Mouse (Mus musculus) right cerebral cortex, postnatal 36 days (tissue): ENCODE measurements around the gene Gjc2.
"Not testable (repeated sequence)": the region's sequence is repeated elsewhere in the genome, so short reads cannot be mapped to it uniquely, and the experiment has no call there.

Experiments used
- DNase-seq, 2 experiments: peaks; one replicate each; pipeline ENCODE4 v3.0.0; 2022; ENCODE audit warnings: low spot score in 2 of 2, mixed read lengths in 1 of 2

The Gjc2 gene

GRCm38 (mm10) chr11:59182864-59183331 lies at the start of gene Gjc2:
Gene Gjc2, minus strand, starts transcription at chr11:59183213.
- no peak for DNase-seq

- DNase-seq = no peak
Measured at GRCm38 (mm10) chr11:59232797-59233196, 49.8 kb upstream of the Gjc2 start.

- peak in 1 of 2 experiments; percentile 38 for DNase-seq
Measured at GRCm38 (mm10) chr11:59230144-59230760, 47.2 kb upstream of the Gjc2 start.

GRCm38 (mm10) chr11:59228122-59228953 lies 45.3 kb upstream of the Gjc2 start, which contains the start of gene Arf1:
Gene Arf1, minus strand, starts transcription at chr11:59228270.
- DNase-seq = peak; percentile 95

GRCm38 (mm10) chr11:59227604-59228121 lies 44.6 kb upstream of the Gjc2 start:
- DNase-seq = no peak

GRCm38 (mm10) chr11:59226787-59227603 lies 44.0 kb upstream of the Gjc2 start:
- DNase-seq = no peak

GRCm38 (mm10) chr11:59226251-59226650 lies 43.2 kb upstream of the Gjc2 start:
- DNase-seq = no peak

- DNase-seq = no peak
Measured at GRCm38 (mm10) chr11:59225167-59225566, 42.2 kb upstream of the Gjc2 start.

GRCm38 (mm10) chr11:59224470-59224869 lies 41.5 kb upstream of the Gjc2 start:
- DNase-seq = no peak

GRCm38 (mm10) chr11:59224025-59224424 lies 41.0 kb upstream of the Gjc2 start:
- no peak for DNase-seq

- DNase-seq = no peak
Measured at GRCm38 (mm10) chr11:59222306-59222705, 39.3 kb upstream of the Gjc2 start.

- DNase-seq = no peak
Measured at GRCm38 (mm10) chr11:59221604-59222003, 38.6 kb upstream of the Gjc2 start.

GRCm38 (mm10) chr11:59219064-59219463 lies 36.1 kb upstream of the Gjc2 start:
- DNase-seq = no peak

GRCm38 (mm10) chr11:59218389-59218998 lies 35.5 kb upstream of the Gjc2 start:
- no peak for DNase-seq

GRCm38 (mm10) chr11:59216955-59217354 lies 33.9 kb upstream of the Gjc2 start:
- no peak for DNase-seq

GRCm38 (mm10) chr11:59212892-59213494 lies 30.0 kb upstream of the Gjc2 start:
- no peak for DNase-seq

- DNase-seq = not testable (repeated sequence)
Measured at GRCm38 (mm10) chr11:59212320-59212719, 29.3 kb upstream of the Gjc2 start.

- DNase-seq = not testable (repeated sequence)
Measured at GRCm38 (mm10) chr11:59211561-59211960, 28.5 kb upstream of the Gjc2 start.

- no peak for DNase-seq
Measured at GRCm38 (mm10) chr11:59210020-59210419, 27.0 kb upstream of the Gjc2 start.

GRCm38 (mm10) chr11:59209580-59209979 lies 26.6 kb upstream of the Gjc2 start:
- no peak for DNase-seq

GRCm38 (mm10) chr11:59209003-59209441 lies 26.0 kb upstream of the Gjc2 start:
- DNase-seq = no peak
